Mouse (Mus musculus) cerebellum, adult 2 months (tissue): Measurements from ENCODE around the gene Dusp1.

Experiments used
- CTCF ChIP-seq: fragments of 200-500 bp; IDR thresholded peaks from 2 replicates; pipeline ENCODE4 v1.5.1; 2011; ENCODE audit warnings: low read depth, mild to moderate bottlenecking, control low read depth, low read length, moderate library complexity, borderline replicate concordance; ENCODE audit not compliant: insufficient read depth
- POLR2A ChIP-seq: fragments of 200-500 bp; IDR thresholded peaks from 2 replicates; pipeline ENCODE4 v1.6.1; 2011; ENCODE audit warnings: low read length, control low read depth, borderline replicate concordance; ENCODE audit not compliant: insufficient read depth

DNA sequence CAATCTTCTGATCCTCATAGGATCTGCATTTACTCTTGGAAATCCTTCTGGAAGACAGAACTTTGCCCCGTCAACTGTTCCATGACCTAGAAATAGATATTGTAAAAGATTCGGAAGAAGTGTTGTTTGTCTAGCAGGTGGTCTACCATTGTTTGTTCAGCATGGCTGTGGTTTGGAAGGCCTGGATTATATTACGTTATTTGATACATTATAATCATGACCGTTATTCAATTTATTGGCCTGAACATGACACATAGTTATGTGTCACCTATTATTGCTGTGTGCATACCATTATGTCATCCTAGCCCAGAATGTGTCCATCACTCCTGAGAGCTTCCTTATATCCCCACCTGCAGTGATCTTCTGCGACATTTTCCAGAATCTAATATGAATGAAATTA, 36.9 kb upstream of the Dusp1 start:
- no peak for TF ChIP-seq CTCF
- TF ChIP-seq POLR2A: no peak
